Mouse (Mus musculus): ENCODE results near the gene Grik4.

- TF ChIP-seq CTCF (conservative IDR thresholded peaks at IDR 0.05; ENCODE audit: low read length) (no peak), POU5F1 (IDR thresholded peaks at IDR 0.05; ENCODE audit: borderline replicate concordance, low read length) (no peak)
These were observed 211.5 kb downstream of the Grik4 start for GRCm38 (mm10) chr9:42732731-42733318.

All from E14TG2a.4 (cell line).